Mouse (Mus musculus): ENCODE data around the gene Hnrnpul1. TPM values are rescaled to one million over a fixed set of nuclear protein-coding genes. Genes with fewer than 3 reads are reported as not detected.

Hnrnpul1 gene
- 32.1 TPM in 2 replicates for polyA plus RNA-seq (2015; fragmentation: Nextera tagmentation; extraction: Ambion mirVana)

DNA sequence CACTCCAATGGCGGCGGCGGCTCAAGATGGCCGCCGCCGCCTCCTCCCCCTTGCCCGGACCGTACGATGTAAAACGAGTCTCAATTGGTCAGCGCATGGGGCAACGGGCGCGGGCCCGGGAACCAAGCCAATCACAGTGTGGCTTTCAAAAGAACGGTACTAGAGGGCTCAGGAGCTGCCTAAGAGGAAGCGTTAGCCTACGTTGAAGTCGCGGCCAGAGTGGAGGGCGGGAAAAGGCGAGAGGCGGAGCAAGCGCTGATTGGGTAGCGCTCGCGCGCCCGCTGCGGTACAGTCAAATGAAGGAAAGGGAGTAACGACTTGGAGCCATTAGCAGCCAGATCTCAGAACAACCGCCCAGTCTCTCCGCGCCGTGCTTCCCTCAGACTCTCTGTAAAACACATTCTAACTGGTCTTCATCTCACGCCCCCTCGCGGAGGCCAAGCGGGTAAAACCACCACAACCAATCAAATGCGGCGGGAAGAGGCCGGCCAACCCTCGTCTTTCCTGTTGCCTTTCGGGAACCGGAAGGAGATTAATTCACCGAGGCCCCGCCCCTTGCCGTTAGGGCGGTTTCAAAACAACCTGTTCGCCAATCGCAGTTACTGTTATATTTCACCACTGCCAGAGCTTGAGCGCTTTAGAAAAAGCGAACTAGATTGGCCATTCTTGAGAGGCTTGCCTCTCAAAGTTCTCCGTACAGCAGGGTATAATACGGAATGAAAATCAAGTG, at the start of gene Hnrnpul1:
Gene Hnrnpul1, minus strand, starts transcription at position 20 of the 730 bp plus-strand sequence.
- H3K4me1 ChIP-seq (replicated peaks; ENCODE audit: control insufficient read depth, insufficient read depth, low read length) = peaks cover 9% of the 10 kb centered on the region; the same call in 1 of the 2 replicates
- peak; percentile 65 for TF ChIP-seq CTCF (IDR thresholded peaks at IDR 0.05; ENCODE audit: low read depth)
- H3K27ac ChIP-seq (ENCODE audit: low read depth, low read length) = peak within 1 kb of the TSS; percentile 99
- H3K4me2 ChIP-seq (replicated peaks; ENCODE audit: low read depth) = peak within 1 kb of the TSS; percentile 76
- WGBS = under 1% methylated on average over 55 of the region's 55 CpGs
- peak within 1 kb of the TSS; percentile 99 for H3K4me3 ChIP-seq (ENCODE audit: low read depth, low read length)
- peak within 1 kb of the TSS; percentile 100 for H3K9ac ChIP-seq (ENCODE audit: low read depth, low read length)
- peak; percentile 93 for ATAC-seq
- no peaks in the 10 kb centered on the region for H3K9me3 ChIP-seq (ENCODE audit: control insufficient read depth)
- no peaks in the 10 kb centered on the region for H3K27me3 ChIP-seq (replicated peaks; ENCODE audit: control insufficient read depth, insufficient read depth, low read length)
- peaks cover 14% of the 10 kb centered on the region for H3K36me3 ChIP-seq (ENCODE audit: control insufficient read depth, insufficient read depth)

DNA sequence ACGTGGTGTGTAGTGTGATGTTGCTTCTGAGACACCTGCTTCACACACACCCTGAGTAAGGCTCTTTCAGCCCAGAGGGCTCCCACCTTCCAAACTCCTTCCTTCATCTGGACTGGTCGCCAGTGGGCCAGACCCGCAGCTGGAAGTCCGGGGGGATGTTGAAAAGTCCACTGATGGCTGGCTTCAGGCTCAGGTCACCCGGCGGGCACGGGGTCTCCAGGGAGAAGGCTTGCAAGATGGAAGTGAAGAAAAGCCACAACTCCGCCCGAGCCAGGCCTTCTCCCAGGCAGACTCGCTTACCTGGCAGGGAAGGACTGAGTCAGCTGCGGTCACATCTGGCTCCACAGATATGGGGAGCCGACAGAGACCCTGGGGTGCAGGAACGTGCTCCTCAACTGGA, 48.9 kb upstream of the Hnrnpul1 start:
- Histone ChIP-seq H3K27me3 (replicated peaks; ENCODE audit: control insufficient read depth, insufficient read depth, low read length) (no peaks in the 10 kb centered on the region), H3K9ac (ENCODE audit: low read depth, low read length) (no peak overlapping the region), H3K27ac (ENCODE audit: low read depth, low read length) (no peak overlapping the region), H3K4me2 (replicated peaks; ENCODE audit: low read depth) (no peak overlapping the region), H3K4me1 (replicated peaks; ENCODE audit: control insufficient read depth, insufficient read depth, low read length) (no peaks in the 10 kb centered on the region; the same call in 1 of the 2 replicates), H3K9me3 (ENCODE audit: control insufficient read depth) (no peaks in the 10 kb centered on the region), H3K36me3 (ENCODE audit: control insufficient read depth, insufficient read depth) (peaks cover 22% of the 10 kb centered on the region; the same call in 1 of the 2 replicates), H3K4me3 (ENCODE audit: low read depth, low read length) (no peak overlapping the region)
- TF ChIP-seq CTCF (IDR thresholded peaks at IDR 0.05; ENCODE audit: low read depth) = no peak
- no peak for ATAC-seq
- 87% methylated on average over 13 of the region's 13 CpGs for WGBS

DNA sequence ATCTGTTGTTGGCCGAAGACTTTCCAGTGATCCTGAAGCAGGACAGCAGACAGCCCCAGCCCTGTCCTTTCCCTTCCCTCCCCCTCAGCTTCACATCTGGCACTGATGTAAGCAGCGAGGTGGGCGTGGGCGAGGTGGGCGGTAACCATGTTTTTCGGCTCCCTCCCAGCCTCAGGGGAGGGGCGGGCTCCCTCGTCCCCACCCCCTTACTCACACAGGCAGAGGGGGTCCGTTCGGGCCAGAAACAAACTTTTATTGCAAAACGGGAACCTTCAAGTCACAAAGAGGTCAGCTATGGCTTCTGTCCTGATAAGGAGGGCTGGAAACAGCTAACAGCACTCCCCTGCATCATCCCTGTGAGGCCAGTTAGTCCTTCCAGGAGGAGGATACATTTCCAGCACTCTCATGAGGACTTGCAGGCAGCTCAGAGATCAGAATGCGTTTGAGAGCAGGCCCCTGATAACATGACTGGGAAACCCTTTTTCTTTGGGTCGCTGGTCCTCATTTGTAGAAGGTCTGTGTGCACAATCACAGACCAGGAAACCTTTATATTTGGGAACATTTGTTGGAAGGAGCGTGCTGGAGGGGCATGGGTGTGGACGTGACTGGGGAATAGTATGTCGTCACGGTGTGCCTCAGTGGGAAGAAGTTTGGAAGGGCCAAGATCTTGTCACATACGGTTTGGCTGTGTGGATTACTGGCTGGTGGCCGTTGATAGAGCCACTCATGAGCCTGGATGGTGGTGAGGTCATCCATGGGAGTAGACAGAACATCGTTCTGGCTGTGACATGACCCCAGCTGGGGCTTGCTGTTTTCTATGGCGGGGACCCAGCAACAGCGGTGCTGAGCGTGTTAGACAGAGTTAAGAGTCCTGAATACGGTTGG, 47.9 kb upstream of the Hnrnpul1 start:
- peak overlapping the region; percentile 60 for H3K27ac ChIP-seq (ENCODE audit: low read depth, low read length)
- peak; percentile 18; the same call in 1 of the 2 replicates for ATAC-seq
- H3K27me3 ChIP-seq (replicated peaks; ENCODE audit: control insufficient read depth, insufficient read depth, low read length) = no peaks in the 10 kb centered on the region
- no peaks in the 10 kb centered on the region for H3K9me3 ChIP-seq (ENCODE audit: control insufficient read depth)
- no peak overlapping the region for H3K4me3 ChIP-seq (ENCODE audit: low read depth, low read length)
- 26% methylated on average over 24 of the region's 24 CpGs for WGBS
- no peaks in the 10 kb centered on the region; the same call in 1 of the 2 replicates for H3K4me1 ChIP-seq (replicated peaks; ENCODE audit: control insufficient read depth, insufficient read depth, low read length)
- peak overlapping the region; percentile 30 for H3K4me2 ChIP-seq (replicated peaks; ENCODE audit: low read depth)
- 0 out of 2 replicates have a peak, but pooled peaks have one; percentile 3 for TF ChIP-seq CTCF (IDR thresholded peaks at IDR 0.05; ENCODE audit: low read depth)
- H3K36me3 ChIP-seq (ENCODE audit: control insufficient read depth, insufficient read depth) = peaks cover 17% of the 10 kb centered on the region; the same call in 1 of the 2 replicates
- H3K9ac ChIP-seq (ENCODE audit: low read depth, low read length) = 0 out of 2 replicates have a peak overlapping the region, but pooled peaks have one; percentile 22

DNA sequence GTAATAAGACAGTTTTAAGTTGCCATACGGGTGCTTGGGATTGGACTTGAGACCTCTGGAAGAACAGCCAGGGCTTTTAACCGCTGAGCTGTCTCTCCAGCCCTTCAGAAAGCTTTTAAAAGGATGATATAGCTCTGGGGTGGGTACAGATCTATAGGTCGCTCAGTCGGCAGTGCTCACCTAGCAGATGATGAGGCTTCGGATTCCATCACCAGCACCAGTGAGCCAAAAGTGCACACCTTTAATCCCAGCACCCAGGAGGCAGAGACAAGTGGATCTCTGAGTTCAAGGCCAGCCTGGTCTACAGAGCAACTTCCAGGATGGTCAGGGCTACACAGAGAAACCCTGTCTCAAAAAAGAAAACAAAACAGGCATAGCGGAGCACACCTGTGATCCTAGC, 46.5 kb upstream of the Hnrnpul1 start:
- H3K9me3 ChIP-seq (ENCODE audit: control insufficient read depth) = no peaks in the 10 kb centered on the region
- ATAC-seq = no peak
- no peak overlapping the region for H3K9ac ChIP-seq (ENCODE audit: low read depth, low read length)
- no peaks in the 10 kb centered on the region for H3K27me3 ChIP-seq (replicated peaks; ENCODE audit: control insufficient read depth, insufficient read depth, low read length)
- no peaks in the 10 kb centered on the region; the same call in 1 of the 2 replicates for H3K4me1 ChIP-seq (replicated peaks; ENCODE audit: control insufficient read depth, insufficient read depth, low read length)
- H3K4me3 ChIP-seq (ENCODE audit: low read depth, low read length) = no peak overlapping the region
- WGBS = 87% methylated on average over 6 of the region's 6 CpGs
- H3K4me2 ChIP-seq (replicated peaks; ENCODE audit: low read depth) = no peak overlapping the region
- no peak for TF ChIP-seq CTCF (IDR thresholded peaks at IDR 0.05; ENCODE audit: low read depth)
- no peak overlapping the region for H3K27ac ChIP-seq (ENCODE audit: low read depth, low read length)
- H3K36me3 ChIP-seq (ENCODE audit: control insufficient read depth, insufficient read depth) = peaks cover 9% of the 10 kb centered on the region; the same call in 1 of the 2 replicates

DNA sequence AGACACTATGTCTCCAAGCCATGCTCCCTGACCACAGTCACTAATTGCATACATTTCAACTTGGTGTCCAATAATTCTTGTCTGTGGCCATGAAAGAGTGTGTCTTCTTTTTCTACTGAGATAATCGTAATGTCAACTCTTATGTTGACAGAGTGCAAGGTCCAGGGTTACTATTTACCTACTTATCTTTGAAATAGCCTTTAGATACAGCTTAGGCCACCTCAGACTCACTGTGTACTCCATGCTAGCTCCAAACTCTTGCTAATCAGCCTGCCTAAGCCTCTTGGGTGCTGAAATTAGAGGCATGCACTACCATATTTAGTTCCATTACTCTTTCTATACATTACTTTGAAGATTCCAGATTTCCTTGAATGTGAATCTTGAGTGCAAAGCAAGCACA, 44.8 kb upstream of the Hnrnpul1 start:
- no peak for TF ChIP-seq CTCF (IDR thresholded peaks at IDR 0.05; ENCODE audit: low read depth)
- H3K27ac ChIP-seq (ENCODE audit: low read depth, low read length) = no peak overlapping the region; the same call in 1 of the 2 replicates
- no peak overlapping the region for H3K9ac ChIP-seq (ENCODE audit: low read depth, low read length)

DNA sequence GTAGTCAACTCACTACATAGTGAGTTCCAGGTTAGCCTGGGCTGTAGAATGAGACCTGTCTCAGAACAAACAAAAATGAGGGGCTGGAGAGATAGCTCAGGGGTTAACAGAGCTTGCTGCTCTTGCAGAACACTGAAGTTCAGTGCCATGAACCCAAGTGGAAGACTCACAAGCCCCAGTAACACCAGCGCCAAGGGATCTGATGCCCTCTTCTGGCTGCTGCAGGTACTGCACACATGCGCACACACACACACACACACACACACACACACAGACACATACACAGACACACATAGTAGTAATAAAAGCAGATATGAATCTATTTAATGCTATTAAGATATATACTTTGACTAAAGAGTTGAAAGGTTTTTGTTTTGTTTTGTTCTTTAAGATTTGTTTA, 44.0 kb upstream of the Hnrnpul1 start:
- TF ChIP-seq CTCF (IDR thresholded peaks at IDR 0.05; ENCODE audit: low read depth) = peak; percentile 60
- no peak for ATAC-seq
- H3K4me1 ChIP-seq (replicated peaks; ENCODE audit: control insufficient read depth, insufficient read depth, low read length) = no peaks in the 10 kb centered on the region; the same call in 1 of the 2 replicates

More for the DNA sequence above, 44.8 kb upstream of the Hnrnpul1 start:
- ATAC-seq = peak; percentile 60
- H3K4me3 ChIP-seq (ENCODE audit: low read depth, low read length) = no peak overlapping the region
- WGBS = 42% methylated on average over 1 of the region's 1 CpGs
- H3K36me3 ChIP-seq (ENCODE audit: control insufficient read depth, insufficient read depth) = peaks cover 6% of the 10 kb centered on the region; the same call in 1 of the 2 replicates
- H3K27me3 ChIP-seq (replicated peaks; ENCODE audit: control insufficient read depth, insufficient read depth, low read length) = no peaks in the 10 kb centered on the region
- H3K9me3 ChIP-seq (ENCODE audit: control insufficient read depth) = no peaks in the 10 kb centered on the region
- no peak overlapping the region for H3K4me2 ChIP-seq (replicated peaks; ENCODE audit: low read depth)
- H3K4me1 ChIP-seq (replicated peaks; ENCODE audit: control insufficient read depth, insufficient read depth, low read length) = no peaks in the 10 kb centered on the region; the same call in 1 of the 2 replicates

More for the DNA sequence above, 44.0 kb upstream of the Hnrnpul1 start:
- WGBS = 80% methylated on average over 2 of the region's 2 CpGs
- no peaks in the 10 kb centered on the region for H3K9me3 ChIP-seq (ENCODE audit: control insufficient read depth)
- no peak overlapping the region for H3K4me2 ChIP-seq (replicated peaks; ENCODE audit: low read depth)
- no peak overlapping the region for H3K4me3 ChIP-seq (ENCODE audit: low read depth, low read length)
- peaks cover 6% of the 10 kb centered on the region; the same call in 1 of the 2 replicates for H3K36me3 ChIP-seq (ENCODE audit: control insufficient read depth, insufficient read depth)
- no peaks in the 10 kb centered on the region for H3K27me3 ChIP-seq (replicated peaks; ENCODE audit: control insufficient read depth, insufficient read depth, low read length)
- no peak overlapping the region for H3K9ac ChIP-seq (ENCODE audit: low read depth, low read length)
- H3K27ac ChIP-seq (ENCODE audit: low read depth, low read length) = no peak overlapping the region
